Mouse (Mus musculus): Measurements from ENCODE around the gene Mars.

DNA sequence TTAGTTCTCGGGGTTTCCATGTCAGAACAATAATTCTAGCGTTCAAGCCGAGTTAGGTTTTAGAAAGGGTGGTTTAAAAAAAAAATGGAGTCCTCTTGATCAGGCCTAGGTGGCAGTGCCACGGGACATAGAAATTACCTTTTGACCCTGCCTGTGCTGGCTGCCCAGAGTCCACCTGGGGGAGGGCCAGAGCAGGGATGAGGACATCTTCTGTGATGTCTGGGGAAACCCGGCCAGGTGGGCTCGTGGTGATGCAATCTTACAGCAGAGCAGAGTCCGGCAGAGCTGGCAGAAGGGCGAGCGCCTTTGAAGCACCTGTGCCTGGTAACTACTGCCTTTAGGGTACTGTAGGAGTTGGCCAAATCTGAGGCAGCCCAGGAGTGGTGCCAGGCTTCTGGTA is 40.6 kb upstream of the Mars start:
- no peak for TF ChIP-seq FLI1 (IDR thresholded peaks at IDR 0.05; ENCODE audit: low read length)
- no peak for TF ChIP-seq GATA1 (IDR thresholded peaks at IDR 0.05; ENCODE audit: borderline replicate concordance, low read length)

All from megakaryocyte, embryonic 14.5 days (primary cell).